Mouse (Mus musculus) embryonic facial prominence, embryonic 10.5 days (tissue): ENCODE results near the gene Wasf2. TPM values are rescaled to one million over a fixed set of nuclear protein-coding genes. Genes with fewer than 3 reads are reported as not detected.
"Not testable (repeated sequence)": the region's sequence is repeated elsewhere in the genome, so short reads cannot be mapped to it uniquely, and the experiment has no call there.

Source experiments
- DNase-seq: peaks from one replicate; pipeline ENCODE4 v3.0.0-alpha.2; 2017; ENCODE audit warnings: low spot score
- H3K27ac ChIP-seq: fragments of 300-500 bp; sonication (generic); replicated peaks from 2 replicates; pipeline ENCODE4 v1.5.1; 2016; ENCODE audit warnings: mild to moderate bottlenecking
- H3K27me3 ChIP-seq: fragments of 300-500 bp; sonication (generic); replicated peaks from 2 replicates; pipeline ENCODE4 v1.6.1; 2016; ENCODE audit warnings: low read depth, mild to moderate bottlenecking; ENCODE audit not compliant: poor library complexity, severe bottlenecking
- H3K36me3 ChIP-seq: fragments of 300-500 bp; sonication (generic); replicated peaks from 2 replicates; pipeline ENCODE4 v1.6.1; 2016; ENCODE audit warnings: mild to moderate bottlenecking, moderate library complexity
- H3K4me1 ChIP-seq: fragments of 300-500 bp; sonication (generic); 2 replicates; pipeline ENCODE4 v1.6.1; 2016
- H3K4me3 ChIP-seq: fragments of 300-500 bp; sonication (generic); 2 replicates; pipeline ENCODE4 v1.5.1; 2016; ENCODE audit warnings: mild to moderate bottlenecking, moderate library complexity
- H3K9me3 ChIP-seq: fragments of 300-500 bp; sonication (generic); 2 replicates; pipeline ENCODE4 v1.6.1; 2016; ENCODE audit warnings: mild to moderate bottlenecking
- WGBS: fragments of 180-500 bp; shearing (Covaris S2); methylation state at CpG from one replicate; pipeline ENCODE4 v1.1.7; 2016; 5-methylcytosine and 5-hydroxymethylcytosine counted together
- polyA plus RNA-seq: library from polyadenylated mRNA; unstranded; fragments of >200 nt; fragmentation: Nextera tagmentation; extraction: Ambion mirVana; gene quantifications from 2 replicates; pipeline ENCODE4 v1.2.1, GENCODE M21; 2016

Wasf2 gene
- polyA plus RNA-seq, 1 experiment from 2014 or later = 73.0 TPM

DNA sequence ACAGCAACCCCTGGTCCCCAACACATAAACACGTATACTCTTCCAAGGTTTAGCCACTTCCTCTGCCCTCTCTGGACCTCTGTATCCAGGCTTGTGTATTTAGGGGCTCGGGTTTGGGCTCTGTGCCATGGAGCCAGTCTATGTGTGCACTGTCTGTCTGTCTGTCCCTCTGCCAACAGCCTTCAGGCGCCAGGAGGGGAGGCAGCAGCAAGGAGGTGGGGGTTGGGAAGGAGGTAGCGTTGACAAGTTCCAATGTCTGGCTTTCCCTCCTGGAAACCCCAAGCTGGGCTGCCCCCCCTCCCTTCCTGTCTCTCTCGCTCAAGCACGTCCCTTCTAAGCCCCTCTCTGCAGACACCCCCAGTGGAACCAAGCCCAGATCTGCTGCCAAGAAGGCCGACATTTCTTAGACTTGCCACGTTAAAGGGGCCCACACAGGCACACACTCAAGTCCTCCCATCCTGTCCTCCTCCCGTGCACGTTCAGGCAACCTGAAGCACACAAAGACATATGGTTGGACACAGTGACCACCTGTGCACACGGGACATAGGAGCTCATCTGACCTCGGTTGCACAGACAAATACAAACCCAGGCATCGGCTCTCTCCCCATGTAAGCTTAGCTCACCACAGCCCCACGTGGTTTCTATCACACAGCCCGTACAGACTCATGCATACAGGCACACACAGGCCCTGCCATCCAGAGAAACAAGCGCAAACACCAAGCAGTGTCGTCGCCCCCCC, 39.4 kb upstream of the Wasf2 start:
- peak; percentile 58 for DNase-seq
- H3K9me3 ChIP-seq = no peaks in the 10 kb centered on the region
- H3K4me3 ChIP-seq = peak overlapping the region; percentile 2; the same call in 1 of the 2 replicates
- WGBS = 31% methylated on average over 18 of the region's 18 CpGs
- H3K4me1 ChIP-seq = peaks cover 79% of the 10 kb centered on the region
- H3K36me3 ChIP-seq = no peaks in the 10 kb centered on the region
- peak overlapping the region; percentile 82 for H3K27ac ChIP-seq
- H3K27me3 ChIP-seq = peaks cover 66% of the 10 kb centered on the region

DNA sequence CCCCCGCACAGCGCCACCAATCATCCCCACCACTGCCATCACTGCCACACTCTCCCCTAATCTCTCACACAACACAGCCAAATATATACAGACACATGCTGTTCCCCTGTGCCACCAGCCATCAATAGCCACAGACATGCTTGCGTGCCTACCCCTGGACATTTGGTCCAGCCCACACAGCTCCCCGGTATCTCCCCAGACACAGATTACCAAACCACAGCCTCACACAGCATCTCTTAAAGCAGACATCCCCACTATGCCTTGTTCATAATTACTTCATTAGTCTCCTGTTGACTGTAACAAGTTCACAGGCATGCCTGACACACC, 38.9 kb upstream of the Wasf2 start:
- peaks cover 61% of the 10 kb centered on the region for H3K27me3 ChIP-seq
- WGBS = 91% methylated on average over 4 of the region's 4 CpGs
- no peaks in the 10 kb centered on the region for H3K36me3 ChIP-seq
- H3K9me3 ChIP-seq = no peaks in the 10 kb centered on the region
- H3K4me1 ChIP-seq = peaks cover 74% of the 10 kb centered on the region
- H3K4me3 ChIP-seq = 0 out of 2 replicates have a peak overlapping the region, but pooled peaks have one; percentile 2
- DNase-seq = no peak
- peak overlapping the region; percentile 82 for H3K27ac ChIP-seq

- H3K4me3 ChIP-seq = peak overlapping the region; percentile 41
- H3K36me3 ChIP-seq = no peaks in the 10 kb centered on the region
- 7% methylated on average over 18 of the region's 18 CpGs for WGBS
- H3K4me1 ChIP-seq = peaks cover 65% of the 10 kb centered on the region
- H3K27me3 ChIP-seq = peaks cover 51% of the 10 kb centered on the region
- peak; percentile 70 for DNase-seq
- H3K27ac ChIP-seq = peak overlapping the region; percentile 81
- no peaks in the 10 kb centered on the region for H3K9me3 ChIP-seq
These were observed 37.8 kb upstream of the Wasf2 start for GRCm38 (mm10) chr4:133092453-133092901.

DNA sequence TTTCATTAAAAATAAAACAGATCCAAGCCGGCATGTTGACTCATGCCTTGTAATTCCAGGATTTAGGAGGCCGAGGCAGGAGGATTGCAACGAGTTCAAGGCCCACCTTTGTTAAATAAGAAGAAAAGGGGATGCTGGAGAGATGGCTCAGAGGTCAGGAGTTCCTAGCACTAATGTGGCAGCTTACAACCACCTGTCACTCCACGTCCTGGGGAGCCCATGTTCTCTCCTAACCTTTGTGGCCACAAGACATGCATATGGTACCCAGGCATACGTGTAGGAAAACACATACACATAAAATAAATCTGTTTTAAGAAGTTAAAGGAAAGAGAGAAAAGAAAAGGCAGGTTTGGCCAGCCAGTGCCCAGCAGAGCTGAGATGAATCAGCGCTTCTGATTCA, 37.2 kb upstream of the Wasf2 start:
- Histone ChIP-seq H3K36me3 (no peaks in the 10 kb centered on the region), H3K9me3 (no peaks in the 10 kb centered on the region), H3K27ac (peak overlapping the region; percentile 77), H3K4me1 (peaks cover 59% of the 10 kb centered on the region), H3K27me3 (peaks cover 51% of the 10 kb centered on the region), H3K4me3 (no peak overlapping the region)
- no peak for DNase-seq
- 62% methylated on average over 6 of the region's 6 CpGs for WGBS

- WGBS = 24% methylated on average over 6 of the region's 6 CpGs
- DNase-seq = peak; percentile 34
- Histone ChIP-seq H3K4me1 (peaks cover 58% of the 10 kb centered on the region), H3K4me3 (no peak overlapping the region), H3K27me3 (peaks cover 51% of the 10 kb centered on the region), H3K36me3 (no peaks in the 10 kb centered on the region), H3K9me3 (no peaks in the 10 kb centered on the region), H3K27ac (peak overlapping the region; percentile 77)
These were observed 36.7 kb upstream of the Wasf2 start for GRCm38 (mm10) chr4:133093481-133094033.

DNA sequence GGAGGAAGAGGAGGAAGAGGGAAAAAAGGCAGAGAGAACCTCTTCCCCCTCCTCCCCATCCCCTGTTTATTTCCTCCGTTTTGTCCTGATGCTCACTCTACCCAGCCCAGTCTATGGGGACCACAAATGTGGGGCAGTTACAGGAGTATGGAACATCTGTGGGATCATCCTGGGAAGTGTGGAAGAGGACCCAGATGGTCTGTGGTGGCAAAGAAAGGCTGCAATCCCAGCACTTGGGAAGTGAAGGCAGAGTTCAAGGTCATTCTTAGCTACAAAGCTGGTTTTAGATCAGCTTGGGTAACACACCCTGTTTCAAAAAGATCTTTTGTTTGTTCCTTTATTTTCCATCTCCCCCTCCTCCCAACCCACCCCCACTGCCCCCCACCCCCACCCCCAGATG, 36.0 kb upstream of the Wasf2 start:
- Histone ChIP-seq H3K27me3 (peaks cover 51% of the 10 kb centered on the region), H3K27ac (peak overlapping the region; percentile 77)

DNA sequence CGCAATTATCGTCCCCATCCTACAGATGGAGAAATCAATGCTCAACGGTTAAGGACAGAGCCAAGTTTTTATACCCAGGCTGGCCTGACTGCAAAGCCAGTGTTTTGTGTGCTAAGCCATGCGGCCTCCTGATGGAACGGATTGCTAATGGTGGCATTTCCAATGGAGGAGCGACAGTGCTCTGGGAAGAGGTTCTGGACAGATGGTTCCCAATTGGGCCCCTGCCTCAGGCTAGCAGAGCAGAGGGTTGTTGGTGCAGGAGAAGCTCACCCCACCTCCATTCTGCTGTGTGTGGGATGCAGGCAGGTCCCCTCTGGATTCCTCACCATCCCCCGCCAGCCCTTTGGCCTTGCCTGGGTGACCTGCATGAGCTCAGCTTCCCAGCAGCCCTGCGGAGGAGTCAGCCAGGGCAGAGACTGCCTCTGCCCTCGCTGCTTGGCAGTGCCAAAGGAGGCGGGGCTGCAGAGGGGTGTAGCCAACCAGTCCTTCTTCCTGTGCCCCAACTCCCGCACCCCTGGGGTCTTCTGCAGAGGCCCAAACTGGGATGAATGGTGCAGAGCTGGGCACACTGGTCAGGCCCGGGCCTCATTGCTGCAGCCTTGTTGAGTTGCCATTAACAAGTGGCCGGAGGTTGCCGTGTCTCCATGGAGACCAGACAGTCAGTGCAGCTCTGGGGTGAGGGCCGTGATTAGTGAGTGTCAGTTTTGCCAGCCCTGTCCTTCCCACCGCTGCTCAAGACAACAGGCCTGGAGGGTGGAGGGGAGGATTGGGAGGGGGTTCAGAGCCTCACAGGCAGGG, 35.2 kb upstream of the Wasf2 start:
- H3K36me3 ChIP-seq = no peaks in the 10 kb centered on the region
- 27% methylated on average over 16 of the region's 16 CpGs for WGBS
- no peaks in the 10 kb centered on the region for H3K9me3 ChIP-seq
- H3K4me3 ChIP-seq = peak overlapping the region; percentile 36
- H3K27ac ChIP-seq = peak overlapping the region; percentile 80
- peaks cover 53% of the 10 kb centered on the region for H3K4me1 ChIP-seq
- peaks cover 47% of the 10 kb centered on the region for H3K27me3 ChIP-seq
- peak; percentile 73 for DNase-seq

More for the DNA sequence above, 36.0 kb upstream of the Wasf2 start:
- no peaks in the 10 kb centered on the region for H3K36me3 ChIP-seq
- no peak overlapping the region for H3K4me3 ChIP-seq
- 32% methylated on average over 1 of the region's 1 CpGs for WGBS
- H3K9me3 ChIP-seq = no peaks in the 10 kb centered on the region
- DNase-seq = no peak
- H3K4me1 ChIP-seq = peaks cover 58% of the 10 kb centered on the region

- H3K4me1 ChIP-seq = peaks cover 48% of the 10 kb centered on the region
- peak overlapping the region; percentile 36 for H3K4me3 ChIP-seq
- DNase-seq, H3K36me3 ChIP-seq, H3K9me3 ChIP-seq: not testable (repeated sequence)
- WGBS = 17% methylated on average over 3 of the region's 3 CpGs
- H3K27me3 ChIP-seq = peaks cover 45% of the 10 kb centered on the region
- H3K27ac ChIP-seq = peak overlapping the region; percentile 80
These were observed 34.6 kb upstream of the Wasf2 start for GRCm38 (mm10) chr4:133095734-133096065.

DNA sequence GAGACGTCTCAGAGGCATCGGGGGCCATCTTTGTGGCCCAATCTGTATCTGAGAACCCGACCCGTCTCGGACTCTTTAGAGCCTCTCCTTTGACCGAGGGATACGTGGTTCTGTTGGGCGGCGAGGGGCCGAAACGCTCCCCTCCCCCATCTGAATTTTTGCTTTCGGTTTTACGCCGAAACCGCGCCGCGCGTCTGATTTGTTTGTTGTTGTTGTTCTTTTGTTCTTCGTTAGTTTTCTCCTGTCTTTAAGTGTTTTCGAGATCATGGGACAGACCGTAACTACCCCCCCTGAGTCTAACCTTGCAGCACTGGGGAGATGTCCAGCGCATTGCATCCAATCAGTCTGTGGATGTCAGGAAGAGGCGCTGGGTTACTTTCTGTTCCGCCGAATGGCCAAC, 33.6 kb upstream of the Wasf2 start:
- Histone ChIP-seq H3K27me3 (peaks cover 40% of the 10 kb centered on the region), H3K4me3 (peak overlapping the region; percentile 47), H3K4me1 (peaks cover 39% of the 10 kb centered on the region)
- not testable (repeated sequence) for DNase-seq, H3K36me3 ChIP-seq, H3K27ac ChIP-seq, H3K9me3 ChIP-seq
- whole genome bisulfite sequencing = under 1% methylated on average over 15 of the region's 26 CpGs

GRCm38 (mm10) chr4:133101751-133102150, 28.6 kb upstream of the Wasf2 start:
- no peak for DNase-seq
- Histone ChIP-seq H3K27ac (no peak overlapping the region), H3K27me3 (peaks cover 9% of the 10 kb centered on the region; the same call in 1 of the 2 replicates), H3K36me3 (no peaks in the 10 kb centered on the region), H3K9me3 (no peaks in the 10 kb centered on the region), H3K4me1 (peaks cover 17% of the 10 kb centered on the region), H3K4me3 (no peak overlapping the region)
- WGBS = 81% methylated on average over 9 of the region's 9 CpGs

- peak overlapping the region; percentile 72 for H3K27ac ChIP-seq
- H3K36me3 ChIP-seq = no peaks in the 10 kb centered on the region
- peaks cover 9% of the 10 kb centered on the region; the same call in 1 of the 2 replicates for H3K27me3 ChIP-seq
- H3K4me1 ChIP-seq = peaks cover 33% of the 10 kb centered on the region
- peak; percentile 62 for DNase-seq
- no peaks in the 10 kb centered on the region for H3K9me3 ChIP-seq
- WGBS = 22% methylated on average over 16 of the region's 16 CpGs
- peak overlapping the region; percentile 29 for H3K4me3 ChIP-seq
These were observed 26.6 kb upstream of the Wasf2 start for GRCm38 (mm10) chr4:133103525-133104193.

GRCm38 (mm10) chr4:133104194-133104569, 26.1 kb upstream of the Wasf2 start:
- Histone ChIP-seq H3K36me3 (no peaks in the 10 kb centered on the region), H3K4me3 (peak overlapping the region; percentile 29), H3K27me3 (peaks cover 9% of the 10 kb centered on the region; the same call in 1 of the 2 replicates), H3K27ac (peak overlapping the region; percentile 72), H3K4me1 (peaks cover 38% of the 10 kb centered on the region), H3K9me3 (no peaks in the 10 kb centered on the region)
- no peak for DNase-seq
- WGBS = 24% methylated on average over 10 of the region's 10 CpGs
